Mouse (Mus musculus) cortical plate, adult 2 months (tissue): ENCODE results near the gene Arhgef18. TPM values are rescaled to one million over a fixed set of nuclear protein-coding genes. Genes with fewer than 3 reads are reported as not detected.

Experiments
- H3K27ac ChIP-seq: fragments of 200-500 bp; 2 replicates; pipeline ENCODE4 v1.5.1; 2012; ENCODE audit warnings: low read length, control low read depth, inconsistent platforms; ENCODE audit not compliant: insufficient read depth
- H3K4me1 ChIP-seq: fragments of 200-500 bp; 2 replicates; pipeline ENCODE4 v1.6.1; 2011; ENCODE audit warnings: low read length; ENCODE audit not compliant: control insufficient read depth, insufficient read depth
- H3K4me3 ChIP-seq: fragments of 200-500 bp; 2 replicates; pipeline ENCODE4 v1.5.1; 2011; ENCODE audit warnings: mild to moderate bottlenecking, low read length, control low read depth; ENCODE audit not compliant: insufficient read depth
- CTCF ChIP-seq: fragments of 200-500 bp; IDR thresholded peaks from 2 replicates; pipeline ENCODE4 v1.5.1; 2011; ENCODE audit warnings: mild to moderate bottlenecking, control low read depth, low read length; ENCODE audit not compliant: insufficient read depth; ENCODE audit errors: extremely low read depth
- POLR2A ChIP-seq: fragments of 200-500 bp; IDR thresholded peaks from 2 replicates; pipeline ENCODE4 v1.6.1; 2011; ENCODE audit warnings: mild to moderate bottlenecking, low read length, control low read depth; ENCODE audit not compliant: insufficient read depth; ENCODE audit errors: extremely low read depth
- polyA plus RNA-seq: library from polyadenylated mRNA; depleted of rRNA; stranded (reverse); fragments of >200 nt; gene quantifications from 2 replicates; pipeline ENCODE4 v1.2.3, GENCODE M21; 2012

Arhgef18 gene
- polyA plus RNA-seq, 1 experiment = 34.2 TPM

DNA sequence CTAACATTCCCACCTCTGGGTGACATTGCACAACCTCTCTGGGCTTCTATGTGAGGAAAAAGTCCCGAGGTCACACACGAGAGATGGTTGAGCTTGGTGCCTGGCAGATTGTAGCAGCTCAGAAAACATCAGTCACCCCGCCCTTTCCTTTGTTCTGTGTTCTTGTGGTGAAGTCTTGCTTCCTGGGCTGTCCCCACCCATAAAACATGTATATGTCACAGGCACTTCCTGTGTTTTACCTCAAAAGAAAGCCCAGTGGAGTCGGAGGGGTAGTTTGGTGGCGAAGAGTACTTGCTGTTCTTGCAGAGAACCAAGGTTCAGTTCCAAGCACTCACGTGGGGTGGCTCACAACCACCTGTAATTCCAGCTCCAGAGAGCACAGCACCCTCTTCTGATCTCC lies 37.2 kb upstream of the Arhgef18 start:
- TF ChIP-seq POLR2A (no peak), CTCF (no peak)
- no peak overlapping the region for H3K4me3 ChIP-seq
- no peaks in the 10 kb centered on the region for H3K4me1 ChIP-seq
- H3K27ac ChIP-seq = no peak overlapping the region

DNA sequence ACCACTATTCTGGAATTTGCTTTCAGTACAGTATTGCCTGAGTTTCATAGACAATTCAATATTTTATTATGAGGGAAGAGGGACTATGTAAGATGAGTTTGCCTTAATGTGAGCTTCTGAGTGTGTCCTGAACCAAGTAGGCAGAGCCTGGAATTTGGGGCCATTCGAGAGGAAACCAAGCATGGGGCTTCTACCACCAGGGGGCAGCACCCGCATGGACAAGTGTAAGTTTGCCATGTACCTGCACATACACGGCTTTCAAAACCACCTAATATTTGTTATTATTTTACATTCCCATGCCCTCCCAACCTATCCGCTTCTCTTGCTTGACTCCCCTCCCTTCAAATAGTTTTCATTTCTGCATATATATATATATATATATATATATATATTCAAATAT lies 34.7 kb upstream of the Arhgef18 start:
- Histone ChIP-seq H3K27ac (no peak overlapping the region), H3K4me1 (no peaks in the 10 kb centered on the region), H3K4me3 (no peak overlapping the region)
- TF ChIP-seq CTCF (peak; percentile 78), POLR2A (no peak)

DNA sequence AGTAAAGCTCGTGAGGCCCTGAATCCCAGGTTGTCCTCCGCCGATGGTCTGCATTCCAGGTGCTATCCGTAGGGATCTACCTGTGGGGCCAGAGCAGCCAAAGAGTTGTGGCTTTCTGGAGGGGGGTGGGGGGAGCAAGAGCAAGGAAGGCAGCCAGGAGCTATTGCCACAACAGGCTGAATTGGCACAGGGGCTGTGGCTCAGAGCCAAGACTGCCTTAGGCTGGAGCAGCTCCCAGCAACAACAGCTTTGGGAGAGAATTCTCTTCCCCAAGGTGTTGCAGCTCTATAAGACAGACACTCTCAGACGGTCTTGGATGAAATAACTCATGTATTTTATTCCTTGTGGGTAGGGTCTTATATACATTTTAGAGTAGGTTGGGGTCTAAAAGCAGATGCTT lies 25.7 kb upstream of the Arhgef18 start:
- H3K4me3 ChIP-seq = no peak overlapping the region
- TF ChIP-seq CTCF (no peak), POLR2A (no peak)
- H3K27ac ChIP-seq = no peak overlapping the region
- H3K4me1 ChIP-seq = no peaks in the 10 kb centered on the region

DNA sequence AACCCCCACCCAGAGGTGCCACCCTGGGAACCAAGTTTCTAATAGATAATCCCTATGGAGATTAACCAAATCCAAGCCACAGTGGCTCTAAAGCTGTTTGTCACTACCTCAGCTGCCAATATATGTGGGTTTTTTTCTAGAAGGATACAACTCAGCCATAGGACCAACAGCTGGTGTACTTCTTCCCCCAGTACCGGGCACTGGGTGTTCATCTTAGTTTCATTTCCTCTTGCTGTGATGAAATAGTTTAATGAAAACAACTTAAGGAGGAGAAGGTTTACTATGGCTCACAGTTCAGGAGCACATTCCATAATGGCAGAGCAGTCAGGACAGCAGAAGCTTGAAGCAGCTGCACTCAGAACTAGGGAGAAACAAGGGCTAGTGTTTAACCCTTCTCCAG lies 24.7 kb upstream of the Arhgef18 start:
- Histone ChIP-seq H3K4me3 (no peak overlapping the region), H3K27ac (no peak overlapping the region), H3K4me1 (no peaks in the 10 kb centered on the region)
- TF ChIP-seq CTCF (no peak), POLR2A (no peak)

DNA sequence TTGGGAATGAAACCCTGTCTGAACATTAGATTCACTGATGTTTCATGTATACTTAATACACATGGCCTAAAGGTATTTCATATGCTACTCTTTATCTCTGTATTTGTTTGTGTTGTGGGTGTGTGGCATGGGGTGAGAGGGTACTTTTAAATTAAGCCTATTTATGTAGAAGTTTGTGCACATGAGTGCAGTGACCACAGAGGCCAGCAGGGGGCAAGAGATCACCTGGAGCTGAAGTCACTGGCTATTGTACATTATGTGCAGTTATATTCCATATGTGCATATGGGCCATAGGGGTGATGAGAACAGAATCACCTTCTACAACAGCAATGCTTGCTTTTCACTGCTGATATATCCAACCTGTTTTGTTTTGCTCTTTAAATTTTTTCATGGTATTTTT lies 17.1 kb upstream of the Arhgef18 start:
- H3K4me1 ChIP-seq = no peaks in the 10 kb centered on the region
- H3K27ac ChIP-seq = no peak overlapping the region
- H3K4me3 ChIP-seq = no peak overlapping the region
- TF ChIP-seq CTCF (no peak), POLR2A (no peak)

DNA sequence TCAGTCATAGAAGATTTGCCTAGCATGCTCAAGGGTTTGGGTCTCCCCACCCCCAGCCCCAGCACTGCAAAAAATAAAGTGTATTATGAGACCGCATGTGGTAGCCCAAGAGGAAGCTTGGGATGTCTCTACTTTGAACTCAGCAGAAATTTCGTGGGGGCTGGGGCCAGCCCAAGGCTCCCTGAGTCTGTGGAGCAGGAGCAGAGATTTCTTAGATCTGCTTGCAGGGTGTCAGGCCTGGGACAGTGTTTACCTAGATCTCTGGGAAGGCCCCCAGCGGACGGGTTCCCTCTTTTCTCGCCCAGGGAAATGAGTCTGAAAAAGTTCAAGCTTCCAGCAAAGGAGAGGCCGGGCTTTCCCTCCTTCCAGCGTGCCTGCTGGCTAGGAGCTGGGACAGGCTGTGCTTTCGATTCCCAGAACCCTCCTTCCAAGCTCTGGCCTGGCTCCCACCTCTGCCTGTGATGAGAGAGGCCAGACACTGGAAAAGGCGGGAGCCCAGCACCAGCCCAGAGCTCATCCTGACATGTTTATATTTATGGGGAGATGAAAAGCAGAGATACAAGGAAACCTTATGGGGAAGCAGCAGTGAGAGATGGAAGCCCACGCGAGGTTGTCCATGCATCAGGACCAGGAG lies 16.0 kb upstream of the Arhgef18 start:
- TF ChIP-seq POLR2A (no peak), CTCF (no peak)
- Histone ChIP-seq H3K27ac (no peak overlapping the region), H3K4me3 (no peak overlapping the region), H3K4me1 (no peaks in the 10 kb centered on the region)

DNA sequence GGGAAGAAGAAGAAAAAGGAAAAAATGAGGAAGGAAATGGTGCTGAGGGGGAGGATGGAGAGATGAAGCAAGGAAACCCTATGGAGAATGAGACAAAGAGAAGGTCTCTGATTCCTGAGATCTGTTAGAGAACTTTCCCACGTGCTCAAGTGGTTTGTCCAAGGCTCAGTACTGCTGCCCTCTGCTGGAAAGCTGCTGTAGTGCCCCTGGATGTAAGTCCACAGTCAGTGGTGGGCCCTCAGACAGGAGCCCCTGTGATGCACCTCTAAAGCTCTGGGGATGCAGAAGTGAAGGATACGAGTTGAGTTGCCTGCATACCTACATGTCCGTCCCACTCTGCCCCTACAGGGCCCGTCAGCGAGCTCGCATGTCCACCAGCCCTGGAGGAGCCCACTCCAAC lies 5.5 kb upstream of the Arhgef18 start:
- peak; percentile 73 for TF ChIP-seq CTCF
- no peak for TF ChIP-seq POLR2A
- Histone ChIP-seq H3K27ac (no peak overlapping the region), H3K4me3 (no peak overlapping the region), H3K4me1 (no peaks in the 10 kb centered on the region; the same call in 1 of the 2 replicates)

DNA sequence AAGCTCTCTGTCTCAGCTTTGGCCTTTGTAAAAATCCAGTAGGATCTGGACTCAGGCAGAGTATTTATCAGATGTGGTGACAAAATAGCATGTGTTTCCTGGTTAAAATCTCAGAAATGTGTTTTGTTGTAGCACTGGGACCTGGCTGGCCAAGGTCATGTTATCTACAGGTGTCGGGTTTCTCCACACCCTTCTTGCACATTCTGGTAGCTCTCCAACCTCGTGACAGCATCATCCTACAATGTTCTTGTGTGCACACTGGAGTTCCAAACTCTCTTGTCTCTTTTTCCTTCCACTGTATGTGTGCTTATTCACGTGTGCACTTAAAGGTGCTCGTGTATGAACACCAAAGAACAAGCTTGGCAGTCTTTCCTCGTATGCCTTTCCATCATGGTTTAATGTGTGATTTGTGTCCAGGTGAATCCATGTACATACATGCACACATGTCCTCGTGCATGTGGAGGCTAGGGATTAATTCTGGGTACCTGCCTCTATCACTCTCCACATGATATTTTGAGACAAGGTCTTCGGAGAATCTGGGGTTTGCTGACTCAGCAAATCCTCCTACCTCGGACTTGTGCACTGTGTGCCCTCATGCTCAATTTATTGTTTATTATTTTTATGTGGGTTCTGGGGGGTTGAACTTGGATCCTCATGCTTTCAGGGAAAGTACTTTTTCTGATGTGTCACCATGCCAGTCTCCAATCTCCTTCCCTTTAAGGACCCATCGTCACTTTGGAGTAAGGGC lies 4.0 kb upstream of the Arhgef18 start:
- Histone ChIP-seq H3K27ac (no peak overlapping the region), H3K4me1 (peaks cover under 1% of the 10 kb centered on the region; the same call in 1 of the 2 replicates), H3K4me3 (no peak overlapping the region)
- no peak for TF ChIP-seq POLR2A
- TF ChIP-seq CTCF = no peak

DNA sequence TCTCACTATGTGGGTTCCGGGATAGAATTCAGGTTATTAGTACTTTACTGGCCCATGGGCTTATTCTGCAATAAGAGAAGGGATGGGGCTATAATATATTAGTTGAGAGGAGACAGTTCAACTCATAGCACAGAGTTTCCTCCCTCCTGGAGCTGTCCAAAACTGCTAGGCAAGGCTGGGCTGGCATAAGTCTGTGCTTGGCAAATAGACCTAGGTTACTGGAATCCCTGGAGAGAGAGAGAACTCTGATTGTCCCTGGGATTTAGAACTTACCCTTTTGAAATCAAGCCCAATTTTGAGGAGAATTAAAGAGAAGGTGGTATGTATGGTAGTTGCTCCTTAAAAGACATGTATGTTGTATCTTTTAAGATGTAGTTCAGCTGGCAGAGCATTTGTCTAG lies 3.3 kb upstream of the Arhgef18 start:
- H3K4me3 ChIP-seq = no peak overlapping the region
- no peak for TF ChIP-seq POLR2A
- no peak for TF ChIP-seq CTCF
- H3K27ac ChIP-seq = no peak overlapping the region
- peaks cover 3% of the 10 kb centered on the region; the same call in 1 of the 2 replicates for H3K4me1 ChIP-seq

DNA sequence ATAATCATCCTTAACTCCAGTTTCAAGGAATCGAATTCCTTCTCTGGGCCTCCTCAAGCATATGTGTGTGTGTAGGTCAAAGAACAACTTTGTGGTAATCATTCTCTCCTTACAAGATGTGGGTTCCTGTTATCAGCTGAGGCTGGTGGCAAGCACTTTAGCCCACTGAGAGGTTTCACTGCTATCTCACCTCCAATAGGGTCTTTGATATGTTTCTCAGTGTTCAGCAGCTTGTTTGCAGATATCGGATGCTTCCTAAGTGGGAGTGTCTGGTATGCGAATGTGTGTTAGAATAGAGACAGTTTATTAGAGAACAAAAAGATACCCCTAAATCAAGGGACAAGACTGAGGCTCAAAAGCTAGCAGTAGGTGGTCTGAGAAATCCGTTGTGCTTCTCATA lies 513 bp upstream of the Arhgef18 start:
- Histone ChIP-seq H3K4me3 (peak overlapping the region; percentile 98), H3K4me1 (peaks cover 3% of the 10 kb centered on the region; the same call in 1 of the 2 replicates), H3K27ac (no peak overlapping the region)
- no peak for TF ChIP-seq CTCF
- TF ChIP-seq POLR2A = no peak
